Mouse (Mus musculus): ENCODE data around the gene Bsnd.

- TF ChIP-seq EP300 (optimal IDR thresholded peaks at IDR 0.05) (no peak), CTCF (IDR thresholded peaks at IDR 0.05; ENCODE audit: low read depth) (no peak)
These were observed 38.0 kb upstream of the Bsnd start for GRCm38 (mm10) chr4:106530113-106530482.

All from stomach, postnatal 0 days (tissue).